Mouse (Mus musculus): ENCODE measurements around the gene Rpusd1. TPM values are rescaled to one million over a fixed set of nuclear protein-coding genes. Genes with fewer than 3 reads are reported as not detected.

Rpusd1 gene
- polyA plus RNA-seq, 1 experiment: 17.0 TPM

- TF ChIP-seq POLR2A (IDR thresholded peaks at IDR 0.05; ENCODE audit: insufficient read depth, low read length) (no peak), EP300 (IDR thresholded peaks at IDR 0.05; ENCODE audit: insufficient read depth, low read depth, low read length) (no peak), CTCF (IDR thresholded peaks at IDR 0.05; ENCODE audit: low read depth, low read length) (no peak)
Observed at GRCm38 (mm10) chr17:25777948-25778347, 50.5 kb downstream of the Rpusd1 start.

More at GRCm38 (mm10) chr17:25777948-25778347, 50.5 kb downstream of the Rpusd1 start:
- no peak overlapping the region for H3K27ac ChIP-seq (ENCODE audit: insufficient read depth, low read length)
- H3K4me3 ChIP-seq (ENCODE audit: low read depth, low read length): no peak overlapping the region
- peaks cover 4% of the 10 kb centered on the region for H3K36me3 ChIP-seq (ENCODE audit: control insufficient read depth, insufficient read depth, low read length, poor library complexity, severe bottlenecking)
- no peaks in the 10 kb centered on the region for H3K4me1 ChIP-seq (ENCODE audit: control insufficient read depth, insufficient read depth, low read length)
- no peaks in the 10 kb centered on the region for H3K27me3 ChIP-seq (ENCODE audit: control insufficient read depth, insufficient read depth, low read length, poor library complexity, severe bottlenecking)
- no peak overlapping the region for H3K9ac ChIP-seq (ENCODE audit: low read depth, poor library complexity, severe bottlenecking)
- H3K9me3 ChIP-seq (replicated peaks; ENCODE audit: control insufficient read depth, insufficient read depth, low read length, poor library complexity, severe bottlenecking): no peaks in the 10 kb centered on the region

Other genes starting within 250 kb of the Rpusd1 start
- not detected in 2 replicates for gene Sstr5, start 230.4 kb upstream of the Rpusd1 start, polyA plus RNA-seq (2011; ENCODE audit: insufficient read depth, insufficient read length, low read depth, missing spikeins)
- 0.32 and 0.48 TPM in 2 replicates for gene Sox8, start 157.0 kb upstream of the Rpusd1 start, polyA plus RNA-seq (2011; ENCODE audit: insufficient read depth, insufficient read length, low read depth, missing spikeins)
- 15.2 and 16.1 TPM in 2 replicates for gene Lmf1, start 148.6 kb upstream of the Rpusd1 start, polyA plus RNA-seq (2011; ENCODE audit: insufficient read depth, insufficient read length, low read depth, missing spikeins)
- 12.4 and 17.3 TPM in 2 replicates for gene Gng13, start 10.5 kb upstream of the Rpusd1 start, polyA plus RNA-seq (2011; ENCODE audit: insufficient read depth, insufficient read length, low read depth, missing spikeins)
- gene Chtf18, start 251 bp upstream of the Rpusd1 start, polyA plus RNA-seq (2011; ENCODE audit: insufficient read depth, insufficient read length, low read depth, missing spikeins): 39.4 and 47.2 TPM in 2 replicates
- gene Mslnl, start 8.4 kb downstream of the Rpusd1 start, polyA plus RNA-seq (2011; ENCODE audit: insufficient read depth, insufficient read length, low read depth, missing spikeins): 0.30 TPM in 1 of 2 replicates, not detected in the other
- gene Msln, start 26.7 kb downstream of the Rpusd1 start, polyA plus RNA-seq (2011; ENCODE audit: insufficient read depth, insufficient read length, low read depth, missing spikeins): 9.6 and 15.1 TPM in 2 replicates
- 18.8 and 21.3 TPM in 2 replicates for gene Narfl, start 46.1 kb downstream of the Rpusd1 start, polyA plus RNA-seq (2011; ENCODE audit: insufficient read depth, insufficient read length, low read depth, missing spikeins)
- gene Haghl, start 58.0 kb downstream of the Rpusd1 start, polyA plus RNA-seq (2011; ENCODE audit: insufficient read depth, insufficient read length, low read depth, missing spikeins): 25.7 and 32.1 TPM in 2 replicates
- gene Ccdc78, start 58.9 kb downstream of the Rpusd1 start, polyA plus RNA-seq (2011; ENCODE audit: insufficient read depth, insufficient read length, low read depth, missing spikeins): not detected in 2 replicates
- gene Fam173a, start 65.2 kb downstream of the Rpusd1 start, polyA plus RNA-seq (2011; ENCODE audit: insufficient read depth, insufficient read length, low read depth, missing spikeins): 26.0 and 30.6 TPM in 2 replicates
- gene AC134908.4, start 68.0 kb downstream of the Rpusd1 start, polyA plus RNA-seq (2011; ENCODE audit: insufficient read depth, insufficient read length, low read depth, missing spikeins): 1.6 and 2.6 TPM in 2 replicates
- gene Metrn, start 69.5 kb downstream of the Rpusd1 start, polyA plus RNA-seq (2011; ENCODE audit: insufficient read depth, insufficient read length, low read depth, missing spikeins): 29.6 and 35.1 TPM in 2 replicates
- 4.7 and 7.0 TPM in 2 replicates for gene Fbxl16, start 81.4 kb downstream of the Rpusd1 start, polyA plus RNA-seq (2011; ENCODE audit: insufficient read depth, insufficient read length, low read depth, missing spikeins)
- gene Wdr24, start 96.0 kb downstream of the Rpusd1 start, polyA plus RNA-seq (2011; ENCODE audit: insufficient read depth, insufficient read length, low read depth, missing spikeins): 19.8 and 20.7 TPM in 2 replicates
- 13.2 and 16.7 TPM in 2 replicates for gene Jmjd8, start 101.2 kb downstream of the Rpusd1 start, polyA plus RNA-seq (2011; ENCODE audit: insufficient read depth, insufficient read length, low read depth, missing spikeins)
- gene Stub1, start 105.7 kb downstream of the Rpusd1 start, polyA plus RNA-seq (2011; ENCODE audit: insufficient read depth, insufficient read length, low read depth, missing spikeins): 97.8 and 103 TPM in 2 replicates
- not detected in 2 replicates for gene Rhbdl1, start 109.6 kb downstream of the Rpusd1 start, polyA plus RNA-seq (2011; ENCODE audit: insufficient read depth, insufficient read length, low read depth, missing spikeins)
- 1.4 and 2.3 TPM in 2 replicates for gene Gm20683, start 114.1 kb downstream of the Rpusd1 start, polyA plus RNA-seq (2011; ENCODE audit: insufficient read depth, insufficient read length, low read depth, missing spikeins)
- gene Rhot2, start 117.2 kb downstream of the Rpusd1 start, polyA plus RNA-seq (2011; ENCODE audit: insufficient read depth, insufficient read length, low read depth, missing spikeins): 23.6 and 29.8 TPM in 2 replicates
- 10.5 and 11.6 TPM in 2 replicates for gene Wdr90, start 133.8 kb downstream of the Rpusd1 start, polyA plus RNA-seq (2011; ENCODE audit: insufficient read depth, insufficient read length, low read depth, missing spikeins)
- 6.1 and 8.3 TPM in 2 replicates for gene Mcrip2, start 141.1 kb downstream of the Rpusd1 start, polyA plus RNA-seq (2011; ENCODE audit: insufficient read depth, insufficient read length, low read depth, missing spikeins)
- gene Mettl26, start 147.4 kb downstream of the Rpusd1 start, polyA plus RNA-seq (2011; ENCODE audit: insufficient read depth, insufficient read length, low read depth, missing spikeins): 27.9 and 32.6 TPM in 2 replicates
- gene Wfikkn1, start 153.2 kb downstream of the Rpusd1 start, polyA plus RNA-seq (2011; ENCODE audit: insufficient read depth, insufficient read length, low read depth, missing spikeins): 0.37 and 0.69 TPM in 2 replicates
- 21.3 and 22.7 TPM in 2 replicates for gene Rab40c, start 192.1 kb downstream of the Rpusd1 start, polyA plus RNA-seq (2011; ENCODE audit: insufficient read depth, insufficient read length, low read depth, missing spikeins)
- 61.8 and 62.8 TPM in 2 replicates for gene Pigq, start 217.3 kb downstream of the Rpusd1 start, polyA plus RNA-seq (2011; ENCODE audit: insufficient read depth, insufficient read length, low read depth, missing spikeins)
- gene Nhlrc4, start 217.3 kb downstream of the Rpusd1 start, polyA plus RNA-seq (2011; ENCODE audit: insufficient read depth, insufficient read length, low read depth, missing spikeins): 1.2 TPM in 1 of 2 replicates, not detected in the other
- gene A930017K11Rik, start 224.9 kb downstream of the Rpusd1 start, polyA plus RNA-seq (2011; ENCODE audit: insufficient read depth, insufficient read length, low read depth, missing spikeins): not detected in 2 replicates